Mouse (Mus musculus): ENCODE measurements around the gene Tcerg1l.

The Tcerg1l gene

DNA sequence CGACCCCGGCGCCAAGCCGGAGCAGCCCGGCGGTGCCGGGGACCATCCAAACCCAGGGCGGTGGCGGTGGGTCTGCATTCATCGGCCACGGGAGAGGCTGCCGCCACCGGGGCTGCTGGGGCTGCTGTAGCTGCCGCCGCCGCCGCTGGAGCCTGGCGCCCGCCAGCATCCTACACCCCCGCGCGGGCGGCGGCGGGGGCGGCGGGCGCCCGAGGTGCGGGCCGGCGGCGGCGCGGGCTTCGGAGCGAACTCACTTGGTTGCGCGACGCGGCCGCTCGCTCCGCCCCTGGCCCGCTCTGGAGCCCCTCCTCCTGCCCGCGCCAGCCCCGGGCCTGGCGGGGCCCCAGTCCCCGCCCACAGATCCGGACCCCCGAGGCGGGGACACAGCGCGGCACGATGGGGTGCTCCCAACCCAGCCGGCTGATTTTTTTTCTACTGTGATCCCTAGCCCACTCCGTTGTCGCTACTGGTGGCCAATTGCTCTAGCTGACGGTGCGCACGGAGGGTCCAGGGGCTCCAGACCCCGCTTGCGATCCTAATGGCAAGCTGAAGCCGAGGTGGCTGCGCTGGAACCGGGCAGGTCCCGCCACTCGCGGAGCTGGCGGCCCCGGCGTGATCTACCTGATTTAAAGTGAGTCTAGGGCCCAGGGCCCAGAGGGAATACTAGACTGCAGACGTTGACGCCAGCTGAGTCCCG, at the start of gene Tcerg1l:
Tcerg1l (minus strand) TSS at position 246 of the 697 bp plus-strand sequence.
- no peak for DNase-seq

DNA sequence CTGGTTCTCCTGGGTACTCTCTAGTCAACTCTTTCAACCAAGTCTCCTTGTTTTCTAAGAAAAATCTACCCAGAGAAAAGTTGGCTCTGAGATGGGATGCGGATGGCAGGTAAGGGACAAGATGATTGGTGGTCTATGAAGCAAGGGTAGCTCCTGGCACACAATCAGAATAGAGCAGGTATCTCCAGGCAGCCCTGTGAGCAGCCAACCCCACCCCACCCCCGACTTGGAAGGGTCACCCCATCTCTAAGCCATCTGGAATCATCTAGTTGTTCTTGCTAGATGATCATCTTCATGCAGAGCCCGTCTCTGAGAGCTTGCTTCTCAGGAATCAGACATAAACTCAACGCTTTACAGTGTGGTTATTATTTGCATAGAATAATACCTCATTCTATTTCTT, 44.6 kb upstream of the Tcerg1l start:
- DNase-seq = no peak

DNA sequence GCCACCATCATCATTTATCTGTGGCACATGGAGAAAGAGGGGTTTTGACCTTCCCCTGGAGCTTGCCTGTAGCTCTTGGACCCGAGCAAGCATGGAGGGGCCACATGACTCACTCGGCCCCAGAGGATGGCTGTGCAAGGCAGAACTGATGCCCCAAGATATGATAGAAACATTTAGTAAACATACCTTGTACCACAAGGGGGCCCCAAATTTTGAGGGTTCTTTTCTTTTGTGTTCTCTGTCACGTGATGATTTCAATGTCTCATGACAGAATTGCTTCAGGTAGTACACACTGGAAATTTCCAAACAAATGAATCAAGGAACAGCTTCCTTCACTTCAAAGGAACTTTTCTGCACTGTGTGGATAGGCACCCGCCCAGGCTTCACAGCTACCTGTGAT, 35.0 kb upstream of the Tcerg1l start:
- peak in 1 of 2 experiments; percentile 16 for DNase-seq

DNA sequence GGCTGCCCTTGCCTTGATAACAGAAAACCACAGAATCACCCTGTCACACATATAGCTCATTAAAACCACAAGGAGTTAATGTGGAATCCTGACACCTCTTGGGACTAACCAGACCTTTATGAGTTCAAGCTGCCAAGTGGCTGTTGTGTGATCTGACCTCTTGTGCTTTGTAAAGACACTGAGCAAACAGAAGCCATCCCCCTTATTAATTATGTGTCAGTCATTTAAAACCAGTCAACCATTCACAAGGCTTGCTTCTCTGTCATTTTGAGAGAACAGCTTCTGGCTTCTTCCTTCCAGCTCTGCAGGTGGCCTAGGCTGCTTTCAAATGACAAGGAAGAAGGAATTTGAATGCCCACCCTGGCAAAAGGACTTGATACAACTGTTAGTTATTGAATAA, 33.9 kb upstream of the Tcerg1l start:
- no peak for DNase-seq

DNA sequence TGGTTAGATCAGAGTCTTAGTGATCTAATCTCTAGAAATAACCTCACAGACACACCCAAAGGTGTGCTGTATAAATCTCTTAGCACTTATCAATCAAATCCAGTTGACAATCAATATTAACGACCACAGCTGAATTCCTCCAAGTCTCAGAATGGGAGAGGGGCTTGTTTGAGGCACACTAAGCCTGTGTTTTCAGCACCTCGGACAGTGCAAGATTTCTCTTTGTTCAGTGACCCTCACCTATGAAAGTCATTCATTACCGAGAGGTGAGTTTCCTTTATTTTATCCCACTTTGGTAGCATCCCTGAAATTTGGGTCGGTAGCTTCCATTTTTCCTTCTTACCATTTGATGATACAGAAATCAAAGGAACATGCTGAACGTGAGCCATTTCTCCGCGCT, 32.4 kb upstream of the Tcerg1l start:
- peak in 1 of 2 experiments; percentile 11 for DNase-seq

DNA sequence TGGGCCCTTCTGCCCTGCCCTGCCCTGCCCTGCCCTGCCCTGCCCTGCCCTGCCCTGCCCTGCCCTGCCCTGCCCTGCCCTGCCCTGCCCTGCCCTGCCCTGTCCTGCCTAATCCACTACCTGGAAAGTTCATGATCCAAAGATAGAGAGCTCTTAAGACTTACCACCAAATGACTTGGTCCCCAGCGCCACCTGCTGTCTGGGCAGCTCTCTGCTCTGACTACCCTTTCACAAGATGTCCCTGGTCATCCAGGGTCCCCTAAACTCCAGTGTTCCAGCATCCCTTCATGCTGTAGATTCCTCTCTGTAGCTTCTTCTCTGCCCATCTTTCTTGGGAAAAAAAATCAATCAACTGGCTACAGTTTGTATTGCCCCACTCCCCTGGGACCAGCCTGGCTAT, 31.3 kb upstream of the Tcerg1l start:
- peak; percentile 42 to 85 for DNase-seq

DNA sequence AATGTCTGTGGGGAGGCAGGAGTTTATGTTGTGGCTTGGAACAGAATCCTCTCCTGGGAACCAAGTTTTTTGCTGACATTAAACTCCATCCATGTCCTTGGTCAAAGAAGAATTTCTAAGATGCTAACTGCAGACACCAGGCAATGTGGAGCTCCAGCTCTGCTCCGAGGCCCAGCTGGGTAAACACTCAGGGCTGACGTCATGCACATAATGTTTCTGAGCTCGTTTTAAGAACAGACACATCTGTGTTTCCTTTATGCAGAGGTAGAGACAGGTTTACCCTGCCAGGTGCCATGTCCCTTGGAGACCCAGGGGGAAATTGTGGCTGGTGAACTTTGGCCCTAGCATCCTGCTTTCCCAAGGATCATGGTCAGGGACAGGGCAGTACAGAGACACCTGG, 29.9 kb upstream of the Tcerg1l start:
- no peak for DNase-seq

DNA sequence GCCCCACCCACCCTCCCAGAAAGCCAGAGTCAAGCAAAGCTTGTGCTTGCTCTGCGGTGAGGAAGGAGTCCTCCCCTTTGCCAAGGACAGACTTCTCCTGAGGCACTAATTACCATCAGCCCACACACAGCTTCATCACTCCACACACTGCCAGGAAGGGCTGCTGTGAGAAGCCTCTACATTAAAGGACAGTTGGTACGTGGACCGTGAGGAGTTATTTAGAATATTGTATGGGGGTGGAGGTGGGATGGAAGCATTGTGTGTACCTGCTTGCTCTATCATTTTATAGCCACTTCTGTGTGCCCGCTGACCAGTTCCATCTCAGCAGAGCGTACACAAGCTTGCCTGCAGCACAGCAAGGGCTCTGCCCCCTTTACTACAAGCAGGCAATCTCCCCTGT, 16.0 kb upstream of the Tcerg1l start:
- no peak for DNase-seq

DNA sequence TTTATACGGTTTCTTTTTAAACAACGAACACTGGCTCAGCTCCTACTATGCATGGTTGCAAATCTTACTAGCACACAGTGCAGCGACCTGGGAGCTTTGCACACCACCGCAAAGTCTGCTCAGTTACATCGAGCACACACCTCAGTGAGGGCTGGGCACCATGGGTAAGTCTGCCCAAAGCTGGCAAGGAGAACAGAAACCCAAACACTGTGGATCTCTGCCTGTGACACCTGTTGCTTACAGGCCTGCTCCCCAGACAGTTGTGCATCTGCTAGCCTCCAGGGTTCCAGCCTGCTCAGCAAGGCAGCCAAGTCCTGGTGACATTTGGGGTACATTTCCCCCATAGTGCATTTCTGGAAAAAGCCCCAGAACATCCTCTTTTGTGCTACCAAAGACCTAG, 4.1 kb upstream of the Tcerg1l start:
- no peak for DNase-seq

DNA sequence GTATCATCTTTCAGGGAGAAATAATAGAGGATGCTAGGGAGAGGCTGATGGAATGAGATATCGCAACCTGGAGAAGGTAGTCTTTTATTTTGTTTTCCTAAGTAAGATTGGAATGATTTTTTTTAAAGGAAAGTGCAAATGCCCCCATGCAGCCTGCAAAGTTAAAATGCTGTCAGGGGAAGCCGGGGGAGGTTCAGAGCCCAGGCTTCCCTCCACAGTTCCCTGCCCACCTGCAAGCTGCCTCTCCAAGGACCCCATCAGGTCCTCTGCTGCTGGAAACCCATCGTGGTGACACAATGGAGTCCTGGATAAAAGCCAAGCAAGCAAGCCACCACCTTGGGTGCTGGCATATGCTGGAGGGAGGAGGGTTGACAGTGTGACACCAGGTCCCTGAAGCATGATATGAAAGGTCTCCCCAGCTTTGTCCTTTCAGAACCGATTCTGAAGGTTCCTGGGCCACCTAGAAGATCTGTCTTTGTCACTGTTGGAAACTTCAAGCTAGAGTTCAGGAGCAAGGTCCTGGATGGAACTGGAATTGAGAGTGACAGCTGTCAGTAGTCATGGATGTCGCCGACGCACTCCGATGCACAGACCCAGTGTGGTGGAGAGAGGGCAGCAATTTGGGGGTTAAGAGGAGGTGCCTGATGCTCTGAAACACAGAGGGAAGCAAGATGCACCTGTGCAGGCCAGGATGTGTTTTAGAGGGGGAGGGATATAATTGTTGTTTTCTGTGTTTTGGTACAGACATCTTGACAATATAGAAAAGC, 3.2 kb upstream of the Tcerg1l start:
- no peak for DNase-seq

DNA sequence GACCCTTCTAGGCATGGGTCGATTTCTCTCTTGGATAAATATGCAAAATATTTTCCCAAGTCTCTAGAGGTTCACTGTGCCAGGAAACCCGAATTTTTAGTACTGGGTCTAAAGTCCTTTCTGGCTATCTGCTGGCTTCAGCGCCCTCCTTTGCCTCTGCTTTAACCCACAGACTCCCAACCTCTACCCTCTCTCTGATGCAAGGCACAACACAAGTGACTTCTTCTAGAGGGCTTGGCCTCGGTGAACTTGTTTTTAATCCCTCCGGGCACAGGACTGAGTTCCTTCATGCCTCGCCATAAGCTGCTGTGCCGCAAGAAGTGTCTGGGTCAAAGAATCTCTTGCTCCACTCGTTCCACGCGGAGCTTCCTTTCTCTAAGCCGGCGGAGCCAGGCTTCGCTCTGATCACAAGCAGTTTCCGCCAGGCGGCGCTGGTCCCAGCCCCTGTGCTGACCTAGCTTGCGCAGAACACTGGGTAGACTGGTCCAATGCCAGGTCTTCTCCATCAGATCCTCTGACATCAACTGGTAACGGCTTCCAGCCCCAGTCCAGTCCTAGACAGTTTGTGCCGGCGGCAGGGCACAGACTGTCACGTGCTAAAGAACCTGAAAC, 758 bp upstream of the Tcerg1l start:
- DNase-seq = peak; percentile 10 to 67

DNA sequence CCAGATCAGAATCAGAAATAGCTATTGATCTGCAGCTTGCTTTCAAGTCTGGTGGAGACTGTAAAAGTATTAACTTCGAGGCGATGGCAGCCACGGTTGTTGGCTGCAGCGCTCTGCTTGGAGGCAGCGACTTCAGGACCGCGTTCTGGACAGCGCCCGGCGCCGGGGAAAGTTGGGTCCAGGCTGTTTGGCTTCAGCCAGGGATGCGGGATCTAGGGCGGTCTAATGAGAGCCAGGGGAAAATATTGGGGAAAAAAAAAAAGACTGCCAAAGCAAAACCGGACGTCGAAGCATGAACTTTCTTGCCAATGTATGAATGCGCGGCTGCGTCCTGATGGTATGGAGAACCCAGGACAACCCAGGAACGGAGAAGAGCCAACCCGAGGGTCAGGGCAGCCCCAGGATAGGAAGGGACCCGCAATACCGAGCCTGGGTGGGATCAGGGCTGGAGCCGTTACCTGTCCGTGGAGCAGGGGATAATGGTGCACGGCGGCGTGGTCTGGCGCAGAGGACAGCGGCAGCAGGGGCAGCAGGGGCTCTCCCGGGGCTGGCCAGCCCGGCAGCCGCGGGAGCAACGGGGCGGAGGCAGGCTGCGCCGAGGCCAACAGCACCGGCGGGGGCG, 556 bp downstream of the Tcerg1l start:
- peak; percentile 19 to 84 for DNase-seq

DNA sequence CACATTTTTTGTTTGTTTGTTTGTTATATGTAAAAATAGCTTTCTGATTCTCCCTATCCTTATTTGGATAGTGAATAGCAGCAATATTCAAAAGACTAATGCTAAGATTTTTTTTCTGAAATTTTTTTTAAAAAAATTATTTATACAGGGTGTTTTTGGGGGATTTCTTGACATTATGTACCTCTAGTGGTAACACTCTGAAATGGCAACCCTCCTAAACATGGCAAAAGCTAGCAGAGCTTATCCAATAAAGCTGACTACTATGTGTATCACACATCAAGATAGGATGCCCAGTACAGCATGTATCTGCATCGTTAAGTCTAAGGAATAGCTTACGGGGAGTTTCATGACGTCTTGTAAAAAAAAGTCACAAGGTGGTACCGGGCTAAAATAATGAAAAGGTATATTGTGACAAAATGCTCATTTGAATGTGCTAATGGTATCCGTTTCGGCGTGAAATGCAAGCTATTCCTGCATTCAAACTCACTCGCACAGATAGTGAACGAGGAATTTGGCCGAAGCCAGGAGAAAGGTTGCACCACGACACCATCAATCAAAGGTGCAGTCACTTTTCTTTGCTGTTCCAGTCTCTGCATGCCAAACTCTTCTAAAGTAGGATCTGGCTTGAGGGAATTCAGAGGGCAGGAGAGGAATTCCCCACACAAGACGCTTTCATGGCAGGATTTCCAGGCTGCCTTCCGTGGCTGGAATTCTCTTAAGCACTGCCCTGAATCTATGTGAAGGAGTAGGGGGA, 1.2 kb downstream of the Tcerg1l start:
- DNase-seq = no peak

DNA sequence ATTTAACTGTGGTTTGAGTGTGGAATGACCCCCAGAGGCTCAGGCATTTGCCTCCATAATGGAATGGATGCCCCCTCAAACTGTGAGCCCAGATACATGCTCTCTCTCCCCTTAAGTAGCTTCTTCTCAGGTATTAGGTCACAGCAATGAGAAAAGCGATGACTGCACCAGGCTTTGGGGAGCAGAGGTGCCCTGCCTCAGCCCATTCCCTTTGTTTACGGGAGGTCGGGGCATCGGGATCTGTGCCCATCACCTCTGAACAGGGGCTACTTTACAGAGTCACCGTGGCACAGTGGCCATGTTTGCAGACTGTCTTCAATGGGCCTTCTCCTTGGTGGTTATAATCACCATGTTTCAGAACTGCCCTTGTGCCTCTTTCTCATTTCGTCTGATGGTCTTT, 7.6 kb downstream of the Tcerg1l start:
- DNase-seq = no peak

DNA sequence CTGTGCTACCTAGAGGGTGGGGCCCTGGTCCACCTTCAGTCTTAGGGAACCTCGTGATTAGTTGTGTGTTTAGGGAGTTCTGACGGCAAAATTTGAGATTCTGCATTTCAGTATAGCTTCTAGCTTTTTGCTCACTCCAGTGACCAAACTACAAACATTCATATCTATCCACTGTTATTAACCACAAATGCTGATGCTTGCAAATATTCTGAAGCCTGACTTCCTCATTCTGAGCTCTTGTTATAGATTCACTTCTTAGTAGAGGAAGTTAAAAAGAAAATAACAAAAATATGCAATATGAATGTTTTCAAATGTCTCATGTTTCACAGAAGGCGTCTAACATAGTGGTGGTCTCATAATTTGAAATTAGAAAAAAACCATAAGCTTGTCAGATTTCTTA, 8.5 kb downstream of the Tcerg1l start:
- no peak for DNase-seq

DNA sequence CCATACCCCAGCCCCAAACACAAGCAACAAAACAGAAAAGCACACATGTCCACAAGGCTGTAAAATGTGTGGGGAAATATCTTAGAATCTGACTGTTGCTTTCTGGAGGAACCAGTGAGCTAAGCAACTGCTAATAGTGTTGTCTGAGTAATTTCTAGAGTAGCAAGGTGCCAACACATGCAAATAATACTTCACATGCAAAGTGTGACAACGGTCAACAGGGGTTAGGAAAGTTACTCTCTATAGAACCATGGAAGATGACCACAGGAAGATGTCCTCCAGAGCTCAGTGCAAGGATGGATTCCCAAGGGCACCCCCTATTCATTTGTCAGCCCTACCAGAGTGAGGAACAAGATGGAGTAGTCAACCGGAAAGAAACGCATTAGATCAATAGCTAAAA, 18.3 kb downstream of the Tcerg1l start:
- no peak for DNase-seq

DNA sequence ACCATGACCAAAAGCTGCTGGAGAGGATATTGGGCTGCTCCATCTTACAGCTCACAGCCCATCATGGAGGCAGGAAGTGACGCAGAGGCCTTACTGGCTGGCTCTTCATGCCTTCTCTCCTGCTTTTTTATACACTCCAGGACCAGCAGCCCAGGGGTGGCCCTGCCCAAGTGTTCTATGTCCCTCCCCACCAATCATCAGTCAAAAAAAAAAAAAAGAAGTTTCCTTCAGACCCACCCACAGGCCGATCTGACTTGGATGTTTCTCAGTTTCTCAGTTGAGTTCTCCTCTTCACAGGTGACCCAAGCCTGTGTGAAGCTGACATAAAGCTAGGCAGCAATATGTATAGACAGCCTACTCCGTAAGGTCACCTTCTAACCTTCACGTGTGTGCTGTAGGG, 19.0 kb downstream of the Tcerg1l start:
- no peak for DNase-seq

DNA sequence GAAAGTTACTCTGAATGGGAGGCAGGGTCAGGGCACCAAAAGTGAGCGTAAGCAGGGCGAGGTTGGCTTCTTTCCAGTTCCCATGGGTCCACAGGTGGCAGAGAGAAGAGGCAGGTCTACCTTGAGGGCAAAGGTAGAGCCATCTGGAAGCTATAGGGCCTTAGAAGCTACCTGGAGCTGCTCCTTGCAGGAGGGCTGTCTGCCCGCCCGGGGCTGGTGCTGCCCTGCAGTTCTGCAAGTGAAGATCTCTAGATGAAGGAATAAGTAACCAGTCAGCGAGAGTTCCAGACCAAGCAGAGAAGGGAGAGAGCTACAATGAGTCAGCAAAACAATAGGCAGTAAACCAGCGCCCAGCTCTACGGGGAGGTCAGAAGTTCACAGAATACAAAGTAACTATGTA, 22.0 kb downstream of the Tcerg1l start:
- peak; percentile 59 to 70 for DNase-seq

DNA sequence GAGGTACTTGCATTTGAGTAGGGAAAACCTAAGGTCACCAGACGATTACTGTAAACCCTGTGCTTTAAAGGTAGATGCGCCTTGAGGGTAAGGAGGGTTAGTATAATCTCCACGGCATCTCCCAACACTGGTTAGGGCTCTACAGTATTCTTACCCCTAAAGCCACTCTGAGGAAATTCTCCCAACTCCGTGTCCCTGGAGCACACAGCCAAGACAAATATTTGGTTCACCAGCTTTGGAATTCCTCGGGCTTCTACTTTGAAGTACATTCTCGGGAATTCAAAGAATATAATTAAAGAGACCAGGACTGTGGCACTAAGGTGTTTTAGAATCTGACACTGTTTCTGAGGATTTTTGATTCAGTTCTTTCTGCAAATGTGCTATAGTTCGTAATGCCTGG, 23.2 kb downstream of the Tcerg1l start:
- peak in 1 of 2 experiments; percentile 11 for DNase-seq

DNA sequence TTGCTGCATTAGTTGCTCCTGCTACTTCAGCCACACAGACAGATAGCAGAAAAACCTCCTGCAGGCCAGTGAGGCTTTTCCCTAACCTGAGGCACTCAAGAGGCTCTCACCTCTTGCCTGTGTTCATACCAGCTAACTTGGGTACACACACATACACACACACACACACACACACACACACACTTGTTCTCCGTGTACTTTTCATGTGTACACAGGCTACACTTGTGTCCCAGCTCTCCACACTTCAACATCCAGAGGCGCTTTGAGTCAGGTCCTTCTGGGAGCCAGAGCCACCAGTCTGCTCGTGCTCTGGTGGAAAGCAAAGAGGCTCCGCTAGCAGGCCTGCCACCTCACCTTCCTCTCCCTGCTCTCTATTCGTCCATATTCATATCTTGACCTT, 24.0 kb downstream of the Tcerg1l start:
- DNase-seq = no peak

DNA sequence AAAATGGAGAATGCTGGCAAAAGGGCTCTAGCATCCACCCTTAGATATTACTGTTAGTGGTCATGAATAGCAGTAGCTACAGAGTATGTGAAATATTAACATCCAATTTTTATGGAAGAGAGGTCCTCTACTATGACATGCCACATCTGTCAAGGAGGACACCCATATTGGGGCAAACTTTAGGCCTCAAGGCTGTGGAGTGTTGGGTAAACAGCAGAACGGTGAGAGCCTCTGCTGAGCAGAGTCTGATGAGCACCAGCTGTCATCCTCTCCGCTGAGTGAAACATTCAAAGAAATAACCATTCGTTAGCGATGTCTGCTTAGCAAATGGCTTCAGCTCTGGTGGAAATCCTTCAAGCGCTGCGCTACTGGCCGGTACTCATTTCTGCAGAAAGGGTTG, 30.0 kb downstream of the Tcerg1l start:
- DNase-seq = no peak

DNA sequence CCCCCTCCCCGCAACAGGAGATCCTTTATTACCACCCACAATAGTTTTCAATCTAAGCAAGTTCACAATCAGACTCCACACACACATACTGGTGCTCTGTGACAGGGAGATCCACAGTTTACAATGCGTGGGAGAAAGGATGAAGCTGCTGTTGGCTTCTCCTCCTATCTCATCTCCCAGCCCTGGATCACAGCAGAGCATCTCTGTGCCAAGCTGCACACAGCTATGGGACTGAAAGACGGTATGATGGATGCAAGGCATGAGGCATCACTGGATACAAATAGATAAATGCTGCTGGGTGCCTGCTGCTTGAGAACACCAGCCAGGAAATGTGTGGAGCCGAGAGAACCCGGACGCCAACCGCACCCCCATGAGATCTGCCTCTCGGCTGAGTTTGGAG, 32.0 kb downstream of the Tcerg1l start:
- DNase-seq = no peak

DNA sequence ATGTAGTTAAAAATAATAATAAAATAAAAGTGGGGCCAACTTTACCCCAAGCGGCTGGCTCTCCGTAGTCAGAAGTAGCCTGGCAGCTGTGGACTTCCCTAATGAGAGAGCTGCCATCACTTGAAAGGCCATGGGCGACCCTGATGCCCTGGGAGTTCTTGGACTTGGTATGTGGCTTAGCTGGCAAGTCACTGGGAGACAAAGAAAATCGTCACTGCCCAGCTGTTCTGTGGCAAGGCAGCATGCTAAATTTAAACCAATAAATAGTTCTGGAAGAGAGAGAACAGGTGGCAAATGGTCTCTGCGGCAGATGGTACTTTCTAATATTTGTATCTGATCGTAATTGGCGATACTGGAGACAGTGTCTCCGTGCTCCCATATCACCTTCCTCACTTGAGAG, 40.1 kb downstream of the Tcerg1l start:
- no peak for DNase-seq

All from kidney, postnatal 36 days (tissue).